Mouse (Mus musculus) left cerebral cortex, postnatal 14 days (tissue): ENCODE data around the gene Naa40. TPM values are rescaled to one million over a fixed set of nuclear protein-coding genes. Genes with fewer than 3 reads are reported as not detected.

Experiments used
- DNase-seq, 2 experiments: peaks; one replicate each; pipeline ENCODE4 v3.0.0; 2021 to 2022; ENCODE audit warnings: low spot score in 2 of 2, mixed read lengths in 1 of 2
- intact Hi-C: fragments of 180-260 bp; cut with DNase I; formaldehyde crosslinking; loops from one replicate; pipeline ENCODE4 v1.15.1; 2025
- total RNA-seq, 2 experiments: library from RNA; stranded (reverse); gene quantifications; 2 replicates each; pipeline ENCODE4 v1.2.3; 2021

Gene Naa40
- total RNA-seq, 2 experiments from 2014 or later: 34.4 to 35.7 TPM

- intact Hi-C loops: no loop called here
- DNase-seq: no peak
Measured at GRCm38 (mm10) chr19:7224253-7224652, 16.7 kb downstream of the Naa40 start.

- intact Hi-C loops: no loop called here
- no peak for DNase-seq
Measured at GRCm38 (mm10) chr19:7223488-7223887, 17.5 kb downstream of the Naa40 start.

- intact Hi-C loops: no loop called here
- DNase-seq: no peak
Measured at GRCm38 (mm10) chr19:7222196-7222595, 18.8 kb downstream of the Naa40 start.

DNA sequence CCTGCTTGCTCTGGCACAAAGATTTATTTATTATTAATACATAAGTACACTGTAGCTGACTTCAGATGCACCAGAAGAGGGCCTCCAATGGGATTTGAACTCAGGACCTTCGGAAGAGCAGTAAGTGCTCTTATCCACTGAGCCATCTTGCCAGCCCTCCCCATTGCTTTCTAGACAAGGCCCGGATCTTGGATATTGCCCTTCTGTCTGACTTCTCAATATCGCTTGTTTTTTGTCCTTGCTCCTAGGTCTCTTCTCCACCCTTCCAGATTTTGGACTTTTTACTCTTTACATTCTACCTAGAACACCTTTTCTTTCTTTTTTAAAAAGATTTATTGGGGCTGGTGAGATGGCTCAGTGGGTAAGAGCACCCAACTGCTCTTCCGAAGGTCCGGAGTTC, 22.2 kb downstream of the Naa40 start:
- DNase-seq: no peak
- intact Hi-C loops: no loop called here

DNA sequence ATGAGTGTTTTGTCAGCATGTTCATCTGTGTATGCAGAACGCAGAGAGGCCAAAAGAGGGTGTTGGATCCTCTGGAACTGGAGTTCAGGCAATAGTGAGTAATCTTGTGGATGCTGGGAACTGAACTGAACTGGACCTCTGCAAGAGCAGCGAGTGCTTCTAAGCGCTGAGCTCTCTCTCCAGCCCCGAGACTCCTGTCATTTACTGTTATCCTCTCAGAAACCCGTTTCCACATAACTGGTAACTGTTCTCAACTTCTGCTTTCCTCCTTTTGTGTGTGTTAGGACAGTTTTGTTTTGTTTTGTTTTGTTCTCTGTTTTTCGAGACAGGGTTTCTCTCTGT, 23.1 kb downstream of the Naa40 start:
- no peak for DNase-seq
- intact Hi-C loops: no loop called here

DNA sequence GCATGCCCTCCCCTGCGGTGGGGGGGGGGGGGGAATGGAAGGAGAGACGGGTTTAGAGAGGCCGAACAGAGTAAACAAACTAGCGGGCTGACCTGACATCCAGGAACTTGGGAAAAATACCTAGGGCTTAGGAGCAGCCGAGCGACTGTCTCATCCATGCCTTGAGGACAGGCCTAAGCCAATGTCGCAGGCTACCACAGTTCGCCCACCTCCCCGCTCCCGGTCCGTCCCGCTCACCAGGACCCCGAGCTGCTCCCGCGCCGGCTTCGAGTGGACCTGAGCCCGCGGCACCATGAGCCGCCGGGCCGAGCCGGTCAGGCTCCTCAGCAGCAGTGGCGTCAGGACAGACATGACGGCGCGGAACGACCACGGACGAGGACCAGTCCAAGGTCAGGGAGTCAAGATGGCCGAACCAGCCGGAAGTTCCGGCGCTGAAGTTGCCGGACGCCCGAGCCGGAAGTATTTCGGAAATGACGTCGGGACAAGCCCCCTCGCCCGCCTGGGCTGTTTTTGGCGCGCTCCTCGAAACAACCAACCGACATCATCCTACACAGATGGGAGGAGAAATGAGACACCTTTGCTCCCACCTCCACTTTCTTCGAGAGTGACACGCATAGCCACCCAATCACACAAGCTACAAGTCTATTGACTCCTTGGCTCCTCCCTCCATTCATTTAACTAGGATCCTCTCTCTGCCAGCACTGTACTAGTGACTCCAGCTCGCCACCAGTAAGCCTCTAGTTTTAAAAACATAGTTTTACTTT, 23.6 kb downstream of the Naa40 start, which contains the start of gene Cox8a:
TSS of gene Cox8a (minus strand) at position 455 of the 764 bp plus-strand sequence.
- peak; percentile 96 to 97 for DNase-seq
- intact Hi-C loops: no loop called here

DNA sequence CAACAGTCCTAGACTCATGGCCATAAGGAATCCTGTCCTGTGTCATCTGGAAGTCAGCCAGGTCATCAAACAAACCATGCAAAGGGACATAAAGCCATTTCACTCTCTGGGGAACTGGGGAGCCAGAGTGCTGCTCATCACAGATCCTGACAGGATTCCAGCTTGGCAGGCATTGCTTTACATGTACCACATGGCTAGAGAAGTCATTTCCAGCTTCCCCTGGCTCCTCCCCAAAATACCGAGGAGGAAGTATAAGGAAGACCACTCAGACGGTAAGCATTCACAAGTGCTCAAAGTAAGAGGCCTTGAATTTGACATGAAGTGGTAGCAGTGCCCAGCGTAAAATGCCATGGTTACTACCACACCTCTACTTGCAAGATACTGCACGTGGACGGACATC, 26.5 kb downstream of the Naa40 start:
- intact Hi-C loops: no loop called here
- DNase-seq: peak in 1 of 2 experiments; percentile 39

GRCm38 (mm10) chr19:7213010-7213409, 28.0 kb downstream of the Naa40 start:
- intact Hi-C loops: no loop called here
- no peak for DNase-seq

DNA sequence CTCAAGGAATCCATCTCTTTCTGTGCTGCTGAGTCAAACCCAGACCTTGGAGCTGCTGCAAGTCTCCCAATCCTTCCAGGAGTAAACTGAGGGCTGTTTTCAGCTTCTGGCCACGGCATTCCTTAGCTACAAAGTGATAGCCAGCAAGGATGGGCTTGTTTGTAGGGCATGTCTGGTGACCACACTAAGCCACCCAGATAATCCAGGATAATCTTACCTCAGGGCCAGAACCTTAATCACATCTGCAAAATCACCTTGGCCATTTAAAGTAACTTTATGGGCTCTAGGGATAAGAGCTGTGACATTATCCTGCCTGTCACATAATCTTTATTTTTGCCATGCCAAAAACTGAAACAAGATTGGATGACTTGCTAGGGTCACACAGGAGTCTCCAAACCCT, 28.8 kb downstream of the Naa40 start:
- intact Hi-C loops: no loop called here

GRCm38 (mm10) chr19:7209907-7210646, 30.9 kb downstream of the Naa40 start:
- intact Hi-C loops: no loop called here

More for the DNA sequence above, 28.8 kb downstream of the Naa40 start:
- no peak for DNase-seq

DNA sequence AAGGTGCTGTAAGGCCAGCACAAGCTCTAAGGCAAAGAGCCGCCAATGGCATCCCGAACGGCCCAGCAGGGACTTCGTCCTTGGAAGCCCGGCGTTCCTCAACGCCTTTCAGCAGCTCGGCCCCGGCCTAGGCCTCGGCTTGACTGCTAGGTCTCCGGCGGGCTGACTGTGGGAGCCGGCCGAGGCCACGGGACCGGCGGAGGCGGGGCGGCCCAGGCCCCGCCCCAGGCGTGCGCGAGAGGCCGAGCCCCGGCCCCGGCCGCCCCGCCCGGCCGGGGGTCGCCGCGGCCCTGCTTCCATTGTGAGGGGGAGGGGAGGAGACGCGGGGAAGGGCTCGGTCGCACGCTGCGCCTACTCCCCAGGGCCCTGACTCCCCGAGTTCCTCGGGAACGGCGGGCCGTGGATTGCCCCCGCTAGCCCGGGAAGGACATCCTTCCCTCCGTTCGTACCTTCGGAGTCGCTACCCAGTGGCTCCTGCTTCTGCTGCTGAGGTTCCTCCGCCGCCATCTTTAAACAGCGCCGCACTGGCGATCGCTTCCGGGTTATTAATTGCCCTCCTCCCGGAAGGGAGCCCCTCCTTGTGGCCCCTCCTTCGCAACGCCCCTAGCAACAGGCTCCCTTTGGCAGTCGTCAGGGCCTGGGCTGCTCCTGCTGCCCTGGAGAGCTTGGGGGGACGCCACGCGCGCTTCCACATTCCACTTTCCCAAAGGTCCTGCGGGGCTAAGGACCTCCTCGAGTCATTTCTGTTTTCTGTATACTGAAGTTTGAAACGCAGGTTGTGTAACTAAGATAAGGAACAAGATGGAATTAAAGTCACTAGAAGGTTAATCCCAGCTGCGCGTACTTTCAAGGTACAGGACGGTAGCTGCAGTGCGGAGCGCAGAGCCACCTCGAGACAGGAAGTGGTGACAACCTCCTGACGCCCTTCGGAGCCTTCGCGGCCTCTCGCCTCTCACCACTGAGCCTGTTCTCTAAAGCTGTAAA, 34.9 kb downstream of the Naa40 start, which contains the start of gene Otub1:
TSS of gene Otub1 (minus strand) at position 564 of the 984 bp plus-strand sequence.
- intact Hi-C loops: no loop called here
- peak; percentile 93 for DNase-seq

More at GRCm38 (mm10) chr19:7209907-7210646, 30.9 kb downstream of the Naa40 start:
- DNase-seq: no peak

GRCm38 (mm10) chr19:7205326-7205725, 35.7 kb downstream of the Naa40 start:
- intact Hi-C loops: no loop called here
- DNase-seq: no peak

- intact Hi-C loops: loop anchor here (5.0 kb wide), 1 partner anchor 38 kb away; no protein-coding TSS in a partner anchor
Measured at GRCm38 (mm10) chr19:7204898-7205297, 36.1 kb downstream of the Naa40 start.

DNA sequence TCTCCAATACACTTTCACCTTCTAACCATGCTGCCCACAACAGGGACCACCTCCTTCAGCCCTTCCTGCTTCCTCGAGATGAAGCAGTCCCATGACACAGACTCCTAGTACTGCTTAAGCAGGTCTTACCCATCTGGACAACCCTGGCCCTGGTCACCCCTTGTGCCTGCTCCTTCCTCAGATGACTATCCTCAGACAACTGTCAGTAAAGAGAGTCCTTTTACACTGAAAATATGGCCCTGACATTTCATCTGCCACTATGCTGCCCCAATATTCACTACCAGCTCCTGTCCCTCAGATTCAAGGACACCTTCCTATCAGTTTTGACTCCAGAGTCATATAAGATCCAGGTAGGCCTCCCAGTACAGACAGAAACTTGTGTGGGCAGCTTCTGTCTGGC, 40.6 kb downstream of the Naa40 start:
- DNase-seq: no peak
- intact Hi-C loops: loop anchor here (5.0 kb wide), 1 partner anchor 33 kb away; no protein-coding TSS in a partner anchor

More at GRCm38 (mm10) chr19:7204898-7205297, 36.1 kb downstream of the Naa40 start:
- no peak for DNase-seq

DNA sequence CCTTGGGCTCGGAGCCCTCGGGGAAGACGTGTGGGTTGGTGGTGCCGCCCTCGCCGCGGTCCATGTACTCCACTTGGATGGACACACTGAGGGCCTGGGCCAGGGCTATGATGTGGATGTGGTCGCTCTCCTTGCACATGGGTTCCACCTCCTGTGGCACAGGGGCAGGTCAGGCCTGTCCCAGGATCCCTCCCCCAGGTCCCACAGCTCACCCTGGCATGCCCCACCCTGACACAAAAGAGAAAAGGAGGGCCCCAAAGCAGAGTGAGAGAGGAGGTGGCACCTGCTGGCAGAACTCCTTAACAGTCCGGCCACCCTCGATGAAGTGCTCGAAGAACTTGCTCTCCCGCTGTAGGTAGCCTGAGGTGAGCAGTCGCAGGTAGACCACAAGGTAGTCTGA, 41.9 kb downstream of the Naa40 start:
- intact Hi-C loops: no loop called here
- DNase-seq: no peak

GRCm38 (mm10) chr19:7197445-7197844, 43.5 kb downstream of the Naa40 start:
- DNase-seq: no peak
- intact Hi-C loops: loop anchor here (2.0 kb wide), 1 partner anchor 129 kb away; no protein-coding TSS in a partner anchor

GRCm38 (mm10) chr19:7196741-7197270, 44.2 kb downstream of the Naa40 start:
- DNase-seq: no peak
- intact Hi-C loops: loop anchor here (2.0 kb wide), 1 partner anchor 128 kb away; no protein-coding TSS in a partner anchor

DNA sequence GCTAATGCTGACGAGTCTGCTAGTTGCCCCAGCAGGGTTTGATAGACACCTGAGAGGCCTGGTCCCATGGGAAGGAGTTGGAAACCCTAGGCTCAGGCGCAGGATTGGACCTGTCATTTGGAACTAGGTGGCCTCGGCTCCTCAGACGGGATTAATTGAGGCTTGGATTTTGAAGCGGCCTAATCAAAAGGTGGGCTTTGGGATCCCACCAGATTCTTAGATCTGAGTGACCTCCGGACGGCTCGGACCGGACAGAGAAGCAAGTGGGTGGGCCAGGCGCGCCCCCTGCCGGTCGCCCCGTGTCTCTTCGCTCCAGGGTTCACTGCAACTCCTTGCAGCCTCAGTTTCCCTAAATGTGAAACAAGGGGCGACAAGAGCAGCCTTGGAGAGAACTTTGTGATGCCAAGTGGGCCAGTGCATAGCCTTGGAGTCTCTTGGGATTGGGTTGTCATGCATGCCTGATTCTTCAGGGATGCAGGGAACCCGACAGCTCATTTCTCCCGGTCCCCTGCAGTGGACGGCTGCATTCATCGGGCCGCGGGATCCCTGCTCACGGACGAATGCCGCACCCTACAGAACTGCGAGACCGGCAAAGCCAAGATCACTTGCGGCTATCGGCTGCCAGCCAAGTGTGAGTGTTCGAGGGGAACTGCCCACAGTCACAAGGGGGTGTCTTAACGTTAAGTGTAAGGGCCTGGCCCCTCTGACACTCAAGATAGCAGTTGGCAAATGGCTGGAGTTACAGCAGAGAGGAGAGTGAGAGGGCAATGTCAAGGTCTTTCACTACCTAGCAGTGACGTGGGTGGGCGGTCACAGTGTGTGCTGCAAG, 44.9 kb downstream of the Naa40 start:
- intact Hi-C loops: loop anchor here (2.0 kb wide), 1 partner anchor 127 kb away; no protein-coding TSS in a partner anchor
- peak in 1 of 2 experiments; percentile 69 for DNase-seq
